In the genomic region with DNA sequence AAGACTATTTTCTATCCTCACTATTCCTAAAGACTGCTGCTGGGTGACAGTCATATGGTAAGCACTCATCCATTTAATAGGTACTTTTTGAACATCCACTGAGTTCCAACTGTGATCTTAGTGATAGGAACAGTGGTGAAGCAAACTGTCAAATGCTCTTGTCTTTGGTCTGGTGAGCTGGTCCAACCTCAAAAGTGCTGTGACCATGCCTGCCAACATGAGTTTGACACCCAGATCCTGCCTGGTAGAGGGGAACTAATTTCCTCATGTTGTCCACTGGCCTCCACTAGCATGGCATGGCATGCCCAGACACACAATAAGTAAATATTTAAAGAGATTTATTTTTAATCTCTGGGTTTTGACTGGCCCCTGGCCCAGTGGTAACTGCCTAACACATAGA, we compare ENCODE assay signal across 19 mouse cellular contexts.
"Had no signal": no experiment of that assay in that cellular context is flagged by ENCODE, and none has a peak within 500 bp of the region (broad histone marks: within the 10 kb centered on the region; RNA-seq: fewer than 3 reads in every experiment).

No protein-coding gene starts in this region.

- DNase-seq: lung, adult 18-20 months; lung, embryonic 14.5 days; lung, postnatal 10 days; midbrain, embryonic 14.5 days; retina, postnatal 1 day; right cerebral cortex, postnatal 25 days; right cerebral cortex, postnatal 4 days; spleen, adult 18-20 months; thymus, adult 2 months; thymus, postnatal 25 days; thymus, postnatal 4 days had no signal

- ATAC-seq: midbrain, embryonic 16.5 days had no signal

- H3K27me3 ChIP-seq: neural tube, embryonic 13.5 days; neural tube, embryonic 15.5 days; stomach, embryonic 15.5 days had no signal

- H3K4me3 ChIP-seq: midbrain, embryonic 10.5 days; midbrain, embryonic 12.5 days; myocyte; neural tube, embryonic 13.5 days; neural tube, embryonic 15.5 days; stomach, embryonic 15.5 days had no signal

- H3K9me3 ChIP-seq: midbrain, embryonic 10.5 days; midbrain, embryonic 12.5 days; neural tube, embryonic 13.5 days; neural tube, embryonic 15.5 days; stomach, embryonic 15.5 days had no signal

- H3K9ac ChIP-seq: lung, embryonic 14.5 days; midbrain, embryonic 12.5 days; neural tube, embryonic 13.5 days; neural tube, embryonic 15.5 days; stomach, embryonic 15.5 days had no signal

- H3K4me2 ChIP-seq: lung, embryonic 14.5 days; midbrain, embryonic 12.5 days; neural tube, embryonic 13.5 days; neural tube, embryonic 15.5 days; stomach, embryonic 15.5 days had no signal

- H3K27ac ChIP-seq: midbrain, embryonic 10.5 days; midbrain, embryonic 12.5 days; neural tube, embryonic 13.5 days; neural tube, embryonic 15.5 days; stomach, embryonic 15.5 days; stomach, postnatal 0 days had no signal

- H3K4me1 ChIP-seq: midbrain, embryonic 10.5 days; midbrain, embryonic 12.5 days; neural tube, embryonic 13.5 days; stomach, embryonic 15.5 days had no signal
